Mouse (Mus musculus): Measurements from ENCODE around the gene Chrnb1. TPM values are rescaled to one million over a fixed set of nuclear protein-coding genes. Genes with fewer than 3 reads are reported as not detected.

The Chrnb1 gene
- polyA plus RNA-seq, 1 experiment from 2014 or later = 12.1 TPM

GRCm38 (mm10) chr11:69775716-69776115, 20.0 kb downstream of the Chrnb1 start:
- peak; percentile 23 for DNase-seq
- Histone ChIP-seq H3K9me3 (ENCODE audit: low read depth, low read length) (no peaks in the 10 kb centered on the region), H3K4me3 (ENCODE audit: low read depth, low read length) (no peak overlapping the region), H3K27ac (ENCODE audit: low read depth) (no peak overlapping the region), H3K27me3 (ENCODE audit: insufficient read depth, low read length) (no peaks in the 10 kb centered on the region), H3K4me1 (ENCODE audit: insufficient read depth) (no peaks in the 10 kb centered on the region), H3K9ac (no peak overlapping the region), H3K4me2 (no peak overlapping the region), H3K36me3 (ENCODE audit: insufficient read depth) (peaks cover 10% of the 10 kb centered on the region; the same call in 1 of the 2 replicates)
- WGBS = 55% methylated on average over 10 of the region's 10 CpGs
- peak; percentile 33; the same call in 1 of the 2 replicates for ATAC-seq (ENCODE audit: insufficient read depth)
- no peak for TF ChIP-seq CTCF (IDR thresholded peaks at IDR 0.05; ENCODE audit: low read depth)

- Histone ChIP-seq H3K4me2 (no peak overlapping the region), H3K9me3 (ENCODE audit: low read depth, low read length) (no peaks in the 10 kb centered on the region), H3K36me3 (ENCODE audit: insufficient read depth) (peaks cover 10% of the 10 kb centered on the region; the same call in 1 of the 2 replicates), H3K27me3 (ENCODE audit: insufficient read depth, low read length) (no peaks in the 10 kb centered on the region), H3K9ac (no peak overlapping the region), H3K27ac (ENCODE audit: low read depth) (no peak overlapping the region), H3K4me1 (ENCODE audit: insufficient read depth) (no peaks in the 10 kb centered on the region), H3K4me3 (ENCODE audit: low read depth, low read length) (no peak overlapping the region)
- ATAC-seq (ENCODE audit: insufficient read depth) (no peak), DNase-seq (no peak)
- TF ChIP-seq CTCF (IDR thresholded peaks at IDR 0.05; ENCODE audit: low read depth) = no peak
- 62% methylated on average over 5 of the region's 5 CpGs for WGBS
These were observed 20.8 kb downstream of the Chrnb1 start for GRCm38 (mm10) chr11:69774961-69775360.

GRCm38 (mm10) chr11:69767625-69767909, 28.2 kb downstream of the Chrnb1 start:
- H3K27me3 ChIP-seq (ENCODE audit: insufficient read depth, low read length) = no peaks in the 10 kb centered on the region
- peak overlapping the region; percentile 21; the same call in 1 of the 2 replicates for H3K27ac ChIP-seq (ENCODE audit: low read depth)
- no peak for DNase-seq
- H3K4me2 ChIP-seq = peak overlapping the region; percentile 82
- 36% methylated on average over 4 of the region's 4 CpGs for WGBS
- H3K4me1 ChIP-seq (ENCODE audit: insufficient read depth) = peaks cover 10% of the 10 kb centered on the region; the same call in 1 of the 2 replicates
- peak overlapping the region; percentile 94; the same call in 1 of the 2 replicates for H3K9ac ChIP-seq
- peak overlapping the region; percentile 86; the same call in 1 of the 2 replicates for H3K4me3 ChIP-seq (ENCODE audit: low read depth, low read length)
- no peak for TF ChIP-seq CTCF (IDR thresholded peaks at IDR 0.05; ENCODE audit: low read depth)
- H3K36me3 ChIP-seq (ENCODE audit: insufficient read depth) = no peaks in the 10 kb centered on the region
- H3K9me3 ChIP-seq (ENCODE audit: low read depth, low read length) = no peaks in the 10 kb centered on the region
- ATAC-seq (ENCODE audit: insufficient read depth) = no peak

GRCm38 (mm10) chr11:69766872-69767624, 28.7 kb downstream of the Chrnb1 start:
- ATAC-seq (ENCODE audit: insufficient read depth) = 0 out of 2 replicates have a peak, but pooled peaks have one; percentile 12
- Histone ChIP-seq H3K27ac (ENCODE audit: low read depth) (peak overlapping the region; percentile 92; the same call in 1 of the 2 replicates), H3K9ac (peak overlapping the region; percentile 94), H3K36me3 (ENCODE audit: insufficient read depth) (no peaks in the 10 kb centered on the region), H3K9me3 (ENCODE audit: low read depth, low read length) (no peaks in the 10 kb centered on the region), H3K4me3 (ENCODE audit: low read depth, low read length) (peak overlapping the region; percentile 86), H3K4me1 (ENCODE audit: insufficient read depth) (peaks cover 10% of the 10 kb centered on the region; the same call in 1 of the 2 replicates), H3K4me2 (peak overlapping the region; percentile 82), H3K27me3 (ENCODE audit: insufficient read depth, low read length) (no peaks in the 10 kb centered on the region)
- WGBS = 39% methylated on average over 13 of the region's 13 CpGs
- no peak for DNase-seq
- TF ChIP-seq CTCF (IDR thresholded peaks at IDR 0.05; ENCODE audit: low read depth) = no peak

GRCm38 (mm10) chr11:69766126-69766609, 29.6 kb downstream of the Chrnb1 start:
- H3K4me1 ChIP-seq (ENCODE audit: insufficient read depth) = peaks cover 10% of the 10 kb centered on the region; the same call in 1 of the 2 replicates
- H3K9me3 ChIP-seq (ENCODE audit: low read depth, low read length) = no peaks in the 10 kb centered on the region
- ATAC-seq (ENCODE audit: insufficient read depth) (peak; percentile 83), DNase-seq (peak; percentile 72)
- H3K9ac ChIP-seq = peak overlapping the region; percentile 94
- H3K27ac ChIP-seq (ENCODE audit: low read depth) = peak overlapping the region; percentile 92
- H3K36me3 ChIP-seq (ENCODE audit: insufficient read depth) = no peaks in the 10 kb centered on the region
- peak overlapping the region; percentile 82 for H3K4me2 ChIP-seq
- TF ChIP-seq CTCF (IDR thresholded peaks at IDR 0.05; ENCODE audit: low read depth) = no peak
- WGBS = under 1% methylated on average over 37 of the region's 37 CpGs
- H3K4me3 ChIP-seq (ENCODE audit: low read depth, low read length) = peak overlapping the region; percentile 86
- H3K27me3 ChIP-seq (ENCODE audit: insufficient read depth, low read length) = no peaks in the 10 kb centered on the region

GRCm38 (mm10) chr11:69765221-69766125, 30.3 kb downstream of the Chrnb1 start, which contains the start of gene Zbtb4:
TSS of gene Zbtb4 (plus strand) at chr11:69765912.
- Histone ChIP-seq H3K9ac (peak within 1 kb of the TSS; percentile 94), H3K9me3 (ENCODE audit: low read depth, low read length) (no peaks in the 10 kb centered on the region), H3K4me3 (ENCODE audit: low read depth, low read length) (peak within 1 kb of the TSS; percentile 86), H3K36me3 (ENCODE audit: insufficient read depth) (no peaks in the 10 kb centered on the region), H3K4me2 (peak within 1 kb of the TSS; percentile 82), H3K4me1 (ENCODE audit: insufficient read depth) (peaks cover 12% of the 10 kb centered on the region), H3K27me3 (ENCODE audit: insufficient read depth, low read length) (no peaks in the 10 kb centered on the region), H3K27ac (ENCODE audit: low read depth) (peak within 1 kb of the TSS; percentile 92)
- 17% methylated on average over 45 of the region's 55 CpGs for WGBS
- ATAC-seq (ENCODE audit: insufficient read depth) (peak; percentile 69), DNase-seq (peak; percentile 57)
- no peak for TF ChIP-seq CTCF (IDR thresholded peaks at IDR 0.05; ENCODE audit: low read depth)

Data from lung, embryonic 14.5 days (tissue).